Mouse (Mus musculus) cerebral cortex, adult 2 months (tissue): ENCODE measurements around the gene Ndufs8.

Source experiments
- WGBS: fragments of 180-500 bp; shearing (Covaris S2); methylation state at CpG from one replicate; pipeline ENCODE4 v1.1.7; 2018; 5-methylcytosine and 5-hydroxymethylcytosine counted together

The Ndufs8 gene

DNA sequence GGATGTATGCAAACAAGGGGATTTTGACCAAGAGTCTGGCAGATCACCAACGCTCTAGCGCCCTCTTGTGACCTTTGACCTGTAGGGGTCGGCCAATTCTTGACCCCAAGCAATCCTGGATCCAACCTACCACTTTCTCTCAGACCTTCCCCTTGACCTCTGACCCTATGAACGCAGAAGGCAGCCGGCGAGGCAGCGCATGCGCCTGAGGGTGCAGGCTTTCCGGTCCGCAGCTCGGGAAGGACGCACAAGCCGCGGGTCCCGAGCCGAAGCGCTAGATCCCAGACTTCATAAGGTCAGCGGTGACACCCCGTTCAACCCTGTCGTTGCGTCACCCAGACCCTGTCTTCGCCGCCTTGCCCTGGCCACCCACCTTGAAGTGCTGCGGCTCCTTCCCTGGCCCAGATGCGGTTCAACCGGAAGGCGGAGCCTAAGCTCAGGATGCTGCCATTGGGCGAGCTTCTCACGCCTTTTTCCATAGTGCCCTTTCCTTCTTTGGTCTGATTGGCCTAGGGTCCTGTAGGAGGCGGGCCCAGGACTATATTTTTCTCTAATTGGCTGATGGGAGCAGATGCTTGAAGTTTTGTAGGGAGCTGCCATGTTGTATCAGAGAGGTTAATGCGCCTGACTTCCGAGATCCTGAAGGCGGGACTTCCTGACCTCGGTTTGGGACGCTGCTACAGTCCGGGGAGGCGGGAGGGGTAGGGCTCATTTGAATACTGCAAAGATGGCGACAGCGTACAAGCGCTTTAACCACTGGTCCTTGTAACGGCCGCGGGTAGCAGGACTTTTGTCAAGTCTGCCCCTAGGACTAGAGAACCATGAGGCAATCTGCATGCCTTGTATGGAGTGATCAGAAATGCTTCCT, at the start of gene Ndufs8:
Ndufs8 (minus strand) TSS at position 438 of the 868 bp plus-strand sequence.
- WGBS: under 1% methylated on average over 43 of the region's 43 CpGs

GRCm38 (mm10) chr19:3961805-3962204, 49.2 kb upstream of the Ndufs8 start:
- 69% methylated on average over 6 of the region's 6 CpGs for WGBS

GRCm38 (mm10) chr19:3960211-3960610, 47.6 kb upstream of the Ndufs8 start:
- WGBS: 88% methylated on average over 5 of the region's 5 CpGs

DNA sequence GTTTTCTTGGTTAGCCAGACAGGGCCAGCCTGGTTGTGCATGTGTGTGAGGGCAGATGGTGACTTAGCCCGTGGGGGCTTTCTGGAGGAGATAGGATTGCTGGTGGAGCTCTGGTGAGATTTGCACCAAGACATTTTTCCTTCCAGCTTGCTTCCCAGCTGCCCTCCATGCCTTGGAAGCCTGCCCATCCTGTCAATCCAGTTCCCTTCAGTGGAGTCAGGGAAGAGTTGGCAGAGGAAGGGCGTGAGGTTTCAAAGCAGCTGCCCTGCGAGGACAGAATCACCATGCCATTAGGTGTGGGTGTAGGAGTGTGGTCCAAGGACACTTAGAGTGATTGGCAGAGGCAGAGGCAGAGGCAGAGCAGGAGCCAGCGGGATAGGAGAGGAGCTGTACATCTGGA, 45.9 kb upstream of the Ndufs8 start, which contains the start of gene Aldh3b3:
Aldh3b3 (plus strand) TSS at position 176 of the 400 bp plus-strand sequence.
- 53% methylated on average over 4 of the region's 4 CpGs for WGBS

GRCm38 (mm10) chr19:3957296-3958036, 44.9 kb upstream of the Ndufs8 start:
- WGBS: 86% methylated on average over 5 of the region's 5 CpGs

GRCm38 (mm10) chr19:3955804-3956203, 43.2 kb upstream of the Ndufs8 start:
- 79% methylated on average over 4 of the region's 4 CpGs for WGBS

DNA sequence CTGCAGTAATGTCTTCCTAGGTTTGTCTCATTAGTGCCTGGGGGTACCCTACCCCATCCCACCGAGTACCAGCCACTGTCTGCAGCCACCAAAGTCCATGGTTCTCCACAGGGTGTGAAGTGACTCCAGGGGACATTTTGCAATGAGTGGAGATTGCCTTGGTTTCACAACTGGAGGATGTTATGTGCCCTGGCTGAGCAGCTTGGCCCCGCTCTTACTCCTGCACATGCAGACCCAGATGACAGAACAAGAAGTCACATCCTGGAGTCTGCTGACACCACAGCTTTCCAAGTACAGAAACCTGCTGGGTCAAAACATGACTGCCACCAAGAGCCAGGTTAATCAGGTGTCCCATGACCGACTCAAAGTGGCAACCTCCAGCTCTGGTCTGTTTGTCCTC, 42.5 kb upstream of the Ndufs8 start:
- 84% methylated on average over 3 of the region's 3 CpGs for WGBS

DNA sequence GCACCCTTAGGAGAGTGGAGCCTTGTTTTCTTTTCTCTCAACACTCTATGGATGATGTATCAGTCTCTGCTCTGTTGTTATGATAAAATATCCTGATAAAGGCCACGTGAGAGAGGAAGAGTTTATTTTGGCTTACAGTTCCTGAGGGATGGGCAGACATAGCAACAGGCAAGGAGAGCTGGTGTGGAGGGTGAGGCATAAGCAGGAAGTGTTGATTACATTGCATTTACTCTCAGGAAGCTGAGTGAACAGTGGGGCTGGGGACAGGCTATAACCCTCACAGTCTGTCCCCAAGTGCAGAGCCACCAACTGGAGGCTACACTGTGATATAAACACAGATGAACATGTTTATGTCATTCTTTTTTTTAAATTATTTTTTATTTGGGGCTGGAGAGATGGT, 39.5 kb upstream of the Ndufs8 start:
- WGBS: 65% methylated on average over 1 of the region's 1 CpGs

DNA sequence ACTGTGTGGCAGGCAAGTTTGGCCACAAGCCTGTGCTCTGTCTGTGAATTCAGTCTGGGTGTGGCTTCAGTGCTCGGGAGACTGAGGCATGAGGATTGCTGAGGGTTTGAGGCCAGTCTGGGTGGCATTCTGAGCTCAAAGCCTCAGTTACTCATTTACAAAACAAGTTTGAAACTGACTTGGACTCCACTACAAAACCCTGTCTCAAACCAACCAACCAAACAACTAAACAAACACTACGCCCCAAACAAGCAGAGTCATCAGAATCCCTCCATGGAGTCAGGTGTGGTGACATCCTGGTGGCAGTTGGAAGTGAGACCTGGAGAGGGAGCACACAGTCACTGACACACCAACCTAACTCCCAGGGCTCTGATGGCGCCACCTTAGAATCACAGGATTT, 37.8 kb upstream of the Ndufs8 start:
- WGBS: 95% methylated on average over 3 of the region's 3 CpGs

- 85% methylated on average over 14 of the region's 14 CpGs for WGBS
Observed at GRCm38 (mm10) chr19:3948546-3948945, 36.0 kb upstream of the Ndufs8 start.

- WGBS: 85% methylated on average over 3 of the region's 3 CpGs
Observed at GRCm38 (mm10) chr19:3947813-3948212, 35.2 kb upstream of the Ndufs8 start.

GRCm38 (mm10) chr19:3946715-3947114, 34.1 kb upstream of the Ndufs8 start:
- 29% methylated on average over 2 of the region's 2 CpGs for WGBS

- 36% methylated on average over 10 of the region's 10 CpGs for WGBS
Observed at GRCm38 (mm10) chr19:3945872-3946564, 33.4 kb upstream of the Ndufs8 start.

DNA sequence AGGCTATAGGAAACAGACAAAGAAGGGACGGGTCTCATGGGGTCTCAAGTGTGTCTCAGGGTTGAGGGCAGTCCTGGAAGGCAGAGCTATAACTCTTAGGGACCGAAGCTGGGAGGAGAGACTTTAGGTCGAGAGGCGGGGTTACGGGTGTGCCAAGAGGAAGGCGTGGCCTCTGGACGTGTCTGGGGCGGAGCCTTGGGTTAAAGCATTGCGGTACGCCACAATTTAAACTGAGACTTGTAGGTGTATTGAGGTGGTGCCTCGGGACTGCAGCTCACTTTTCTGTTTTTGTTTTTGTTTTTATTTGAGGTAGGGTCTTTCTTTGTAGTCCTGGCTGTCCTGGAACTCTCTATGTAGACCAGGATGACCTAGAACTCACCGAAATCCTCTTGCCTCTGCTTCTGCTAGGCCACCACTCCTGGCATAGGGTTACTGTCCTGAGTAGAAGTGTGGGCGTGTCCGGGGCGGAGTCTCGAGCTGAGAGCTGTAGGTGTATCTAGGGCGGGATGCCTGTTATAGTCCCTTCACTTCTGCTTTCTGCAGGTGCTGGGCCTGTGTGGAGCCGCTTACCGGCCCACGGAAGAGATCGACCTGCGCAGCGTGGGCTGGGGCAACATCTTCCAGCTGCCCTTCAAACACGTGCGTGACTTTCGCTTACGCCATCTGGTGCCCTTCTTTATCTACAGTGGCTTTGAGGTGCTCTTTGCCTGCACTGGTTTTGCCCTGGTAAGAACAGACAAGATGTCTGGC, 30.6 kb upstream of the Ndufs8 start:
- 33% methylated on average over 27 of the region's 27 CpGs for WGBS

DNA sequence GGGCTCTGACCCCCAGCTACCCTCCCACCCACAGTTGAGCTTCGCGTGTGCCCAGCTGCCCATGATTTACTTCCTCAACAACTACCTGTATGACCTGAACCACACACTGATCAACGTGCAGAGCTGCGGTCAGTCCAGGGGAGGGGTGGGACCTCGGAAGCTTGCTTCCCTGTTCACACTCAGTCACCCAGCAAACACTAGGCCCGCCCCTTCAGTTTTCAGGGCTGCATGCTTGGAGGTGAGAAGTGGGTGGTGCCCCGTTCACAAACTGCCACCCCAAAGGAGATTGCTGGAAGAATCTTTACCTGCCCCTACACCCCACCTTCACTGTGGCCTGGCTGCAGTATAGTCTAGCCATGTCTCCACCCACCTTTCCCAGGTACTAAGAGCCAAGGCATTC, 29.7 kb upstream of the Ndufs8 start:
- WGBS: 89% methylated on average over 7 of the region's 7 CpGs

GRCm38 (mm10) chr19:3935896-3936850, 23.6 kb upstream of the Ndufs8 start:
- WGBS: 12% methylated on average over 22 of the region's 22 CpGs

DNA sequence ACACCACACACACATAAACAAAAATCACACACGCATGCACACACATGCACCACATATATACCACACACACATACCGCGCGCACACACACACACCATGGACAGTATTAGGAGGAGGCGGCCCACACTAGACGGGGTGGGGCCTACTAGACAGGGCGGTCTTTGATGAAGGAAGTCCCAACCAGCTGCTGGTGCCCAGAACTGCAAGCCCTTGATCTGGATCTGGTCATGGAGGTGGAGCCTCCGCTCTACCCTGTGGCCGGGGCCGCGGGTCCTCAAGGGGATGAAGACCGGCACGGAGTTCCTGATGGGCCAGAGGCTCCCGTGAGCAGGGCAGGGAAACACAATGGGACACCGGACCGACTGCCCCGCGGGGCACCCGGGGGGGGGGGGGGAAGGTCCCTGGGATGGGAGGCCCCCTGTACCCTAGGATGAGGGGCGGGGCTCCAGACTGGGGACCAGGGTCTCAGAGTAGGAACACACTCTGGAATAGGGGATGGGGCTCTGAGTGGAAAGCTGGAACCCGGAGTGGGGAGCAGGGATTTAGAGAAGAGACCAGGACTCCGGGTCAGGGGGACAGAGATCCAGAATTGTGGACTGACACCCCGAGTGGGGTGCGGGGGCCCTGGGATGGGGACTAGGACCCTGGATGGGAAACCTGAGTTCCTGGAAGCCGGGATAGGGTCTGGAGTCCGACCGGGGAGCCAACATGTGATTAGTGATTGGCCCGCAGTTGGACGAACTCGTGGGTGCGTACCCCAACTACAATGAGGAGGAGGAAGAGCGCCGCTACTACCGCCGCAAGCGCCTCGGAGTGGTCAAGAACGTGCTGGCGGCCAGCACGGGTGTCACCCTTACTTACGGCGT, 22.7 kb upstream of the Ndufs8 start, which contains the start of gene Unc93b1:
Unc93b1 (plus strand) TSS at position 155 of the 864 bp plus-strand sequence.
- 12% methylated on average over 42 of the region's 42 CpGs for WGBS

GRCm38 (mm10) chr19:3931716-3932115, 19.1 kb upstream of the Ndufs8 start:
- WGBS: 86% methylated on average over 9 of the region's 9 CpGs
